Mouse (Mus musculus) erythroblast, embryonic 14.5 days (primary cell): ENCODE data around the gene Cmc1.

Experiments
- GATA1 ChIP-seq: IDR thresholded peaks from 2 replicates; pipeline ENCODE4 v1.6.1; 2012; ENCODE audit warnings: low read length, inconsistent platforms, mixed read lengths
- TAL1 ChIP-seq: IDR thresholded peaks from 3 replicates; pipeline ENCODE4 v1.6.1; 2012; ENCODE audit warnings: low read length, inconsistent platforms, mixed read lengths

DNA sequence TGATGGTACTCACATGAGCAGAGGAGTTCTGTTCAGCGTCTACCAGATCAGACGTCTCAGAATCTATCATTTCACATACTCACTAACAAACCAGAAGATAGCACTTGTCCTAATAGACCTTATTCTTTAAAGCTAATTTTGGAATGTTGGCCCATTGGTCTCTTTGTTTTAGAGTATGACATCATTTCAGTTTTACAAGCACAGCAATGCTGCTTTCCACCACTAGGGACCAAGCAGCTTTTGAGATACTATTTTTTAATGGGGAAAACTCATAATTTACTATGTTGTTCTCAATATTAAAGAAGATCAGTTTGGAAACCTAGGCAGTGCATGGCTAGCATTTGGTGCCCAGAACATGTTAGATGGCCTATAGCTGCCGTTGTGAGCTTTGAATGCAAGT, 7.3 kb upstream of the Cmc1 start:
- TF ChIP-seq TAL1 (no peak), GATA1 (no peak)
